Mouse (Mus musculus): ENCODE results near the gene Phka2. TPM values are rescaled to one million over a fixed set of nuclear protein-coding genes. Genes with fewer than 3 reads are reported as not detected.

Phka2 gene
- polyA plus RNA-seq, 1 experiment from 2014 or later, result 16.6 TPM

- H3K27ac ChIP-seq, result no peak overlapping the region
- peaks cover 13% of the 10 kb centered on the region; the same call in 1 of the 2 replicates for H3K27me3 ChIP-seq
- no peak overlapping the region for H3K4me2 ChIP-seq
- no peak overlapping the region for H3K4me3 ChIP-seq
- H3K9ac ChIP-seq, result no peak overlapping the region
- H3K36me3 ChIP-seq, result no peaks in the 10 kb centered on the region
- no peaks in the 10 kb centered on the region for H3K9me3 ChIP-seq
- ATAC-seq (ENCODE audit: insufficient number of reproducible peaks, low FRiP score, low TSS enrichment, low read depth), result no peak
- H3K4me1 ChIP-seq, result peaks cover 13% of the 10 kb centered on the region; the same call in 1 of the 2 replicates
- WGBS, result 40% methylated on average over 3 of the region's 3 CpGs
Measured at GRCm38 (mm10) chrX:160601053-160601452, 99.1 kb downstream of the Phka2 start.

GRCm38 (mm10) chrX:160602770-160603169 lies 100.8 kb downstream of the Phka2 start:
- no peak overlapping the region for H3K4me3 ChIP-seq
- no peak overlapping the region for H3K9ac ChIP-seq
- no peak for ATAC-seq (ENCODE audit: insufficient number of reproducible peaks, low FRiP score, low TSS enrichment, low read depth)
- no peaks in the 10 kb centered on the region for H3K9me3 ChIP-seq
- H3K27me3 ChIP-seq, result 0 out of 2 replicates have a peak, but pooled peaks cover 7% of the 10 kb centered on the region
- 88% methylated on average over 1 of the region's 1 CpGs for WGBS
- peaks cover 13% of the 10 kb centered on the region; the same call in 1 of the 2 replicates for H3K4me1 ChIP-seq
- no peak overlapping the region for H3K4me2 ChIP-seq
- no peaks in the 10 kb centered on the region for H3K36me3 ChIP-seq
- no peak overlapping the region for H3K27ac ChIP-seq

- ATAC-seq (ENCODE audit: insufficient number of reproducible peaks, low FRiP score, low TSS enrichment, low read depth), result no peak
- H3K4me2 ChIP-seq, result no peak overlapping the region
- H3K27me3 ChIP-seq, result 0 out of 2 replicates have a peak, but pooled peaks cover 7% of the 10 kb centered on the region
- H3K36me3 ChIP-seq, result no peaks in the 10 kb centered on the region
- no peak overlapping the region for H3K27ac ChIP-seq
- H3K4me1 ChIP-seq, result peaks cover 13% of the 10 kb centered on the region; the same call in 1 of the 2 replicates
- WGBS, result 83% methylated on average over 2 of the region's 2 CpGs
- no peaks in the 10 kb centered on the region for H3K9me3 ChIP-seq
- H3K4me3 ChIP-seq, result no peak overlapping the region
- no peak overlapping the region for H3K9ac ChIP-seq
Measured at GRCm38 (mm10) chrX:160603316-160603715, 101.3 kb downstream of the Phka2 start.

- WGBS, result 48% methylated on average over 6 of the region's 6 CpGs
- H3K9me3 ChIP-seq, result no peaks in the 10 kb centered on the region
- 0 out of 2 replicates have a peak, but pooled peaks have one; percentile 52 for ATAC-seq (ENCODE audit: insufficient number of reproducible peaks, low FRiP score, low TSS enrichment, low read depth)
Measured at GRCm38 (mm10) chrX:160603981-160604541, 102.1 kb downstream of the Phka2 start.

GRCm38 (mm10) chrX:160609849-160610248 lies 107.9 kb downstream of the Phka2 start:
- no peak overlapping the region for H3K9ac ChIP-seq
- no peaks in the 10 kb centered on the region for H3K36me3 ChIP-seq
- no peak overlapping the region for H3K4me3 ChIP-seq
- H3K27ac ChIP-seq, result no peak overlapping the region
- ATAC-seq (ENCODE audit: insufficient number of reproducible peaks, low FRiP score, low TSS enrichment, low read depth), result no peak
- WGBS, result 34% methylated on average over 3 of the region's 3 CpGs
- no peaks in the 10 kb centered on the region for H3K27me3 ChIP-seq
- H3K4me2 ChIP-seq, result no peak overlapping the region
- no peaks in the 10 kb centered on the region for H3K4me1 ChIP-seq
- H3K9me3 ChIP-seq, result no peaks in the 10 kb centered on the region

More at GRCm38 (mm10) chrX:160603981-160604541, 102.1 kb downstream of the Phka2 start:
- no peak overlapping the region for H3K4me3 ChIP-seq
- H3K4me1 ChIP-seq, result peaks cover 6% of the 10 kb centered on the region; the same call in 1 of the 2 replicates
- no peaks in the 10 kb centered on the region for H3K36me3 ChIP-seq
- no peaks in the 10 kb centered on the region for H3K27me3 ChIP-seq
- H3K4me2 ChIP-seq, result no peak overlapping the region
- peak overlapping the region; percentile 61 for H3K27ac ChIP-seq
- H3K9ac ChIP-seq, result no peak overlapping the region

- no peak overlapping the region for H3K27ac ChIP-seq
- no peaks in the 10 kb centered on the region for H3K4me1 ChIP-seq
- no peaks in the 10 kb centered on the region for H3K36me3 ChIP-seq
- no peak overlapping the region for H3K4me3 ChIP-seq
- H3K4me2 ChIP-seq, result no peak overlapping the region
- WGBS, result 81% methylated on average over 2 of the region's 2 CpGs
- H3K27me3 ChIP-seq, result no peaks in the 10 kb centered on the region
- no peak overlapping the region for H3K9ac ChIP-seq
- no peak for ATAC-seq (ENCODE audit: insufficient number of reproducible peaks, low FRiP score, low TSS enrichment, low read depth)
- H3K9me3 ChIP-seq, result no peaks in the 10 kb centered on the region
Measured at GRCm38 (mm10) chrX:160610482-160610881, 108.5 kb downstream of the Phka2 start.

GRCm38 (mm10) chrX:160610882-160611644 lies 109.1 kb downstream of the Phka2 start:
- Histone ChIP-seq H3K9ac (no peak overlapping the region), H3K4me3 (no peak overlapping the region), H3K9me3 (no peaks in the 10 kb centered on the region), H3K36me3 (no peaks in the 10 kb centered on the region), H3K27ac (no peak overlapping the region), H3K4me2 (no peak overlapping the region), H3K27me3 (no peaks in the 10 kb centered on the region), H3K4me1 (no peaks in the 10 kb centered on the region)
- ATAC-seq (ENCODE audit: insufficient number of reproducible peaks, low FRiP score, low TSS enrichment, low read depth), result no peak
- WGBS, result 47% methylated on average over 4 of the region's 4 CpGs

Other genes with a start within 250 kb of the Phka2 start
- gene Adgrg2, start 111.5 kb upstream of the Phka2 start, polyA plus RNA-seq (2015; fragmentation: Nextera tagmentation; extraction: Ambion mirVana), result 20.4 and 24.5 TPM in 2 replicates
- 0.26 and 0.47 TPM in 2 replicates for gene Ppef1, start 233.6 kb downstream of the Phka2 start, polyA plus RNA-seq (2015; fragmentation: Nextera tagmentation; extraction: Ambion mirVana)